Mouse (Mus musculus): Measurements from ENCODE around the gene Olfr794.

Olfr794 gene

DNA sequence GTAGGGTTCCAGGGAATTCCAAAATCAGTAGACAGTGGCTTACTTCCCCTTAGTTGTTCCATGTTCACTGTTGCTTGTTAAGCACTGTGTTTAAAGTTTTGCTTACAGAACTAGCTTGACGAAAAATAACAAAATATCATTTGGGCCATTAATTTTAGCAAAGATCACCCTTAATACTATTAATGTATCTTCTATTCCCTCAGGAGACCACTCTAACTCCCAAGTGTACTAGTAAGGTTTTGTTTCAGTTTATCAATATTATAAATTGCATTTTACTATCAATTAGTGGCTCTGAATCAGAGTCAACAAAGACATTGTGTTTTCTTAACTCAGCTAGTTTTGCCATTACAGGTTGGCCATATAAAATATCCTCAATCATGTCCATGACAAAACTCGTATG, at the start of gene Olfr794:
Gene Olfr794 (plus strand): TSS at position 301 of the 400 bp plus-strand sequence.
- in situ Hi-C loops (cut with MboI, MseI) = no loop called here

DNA sequence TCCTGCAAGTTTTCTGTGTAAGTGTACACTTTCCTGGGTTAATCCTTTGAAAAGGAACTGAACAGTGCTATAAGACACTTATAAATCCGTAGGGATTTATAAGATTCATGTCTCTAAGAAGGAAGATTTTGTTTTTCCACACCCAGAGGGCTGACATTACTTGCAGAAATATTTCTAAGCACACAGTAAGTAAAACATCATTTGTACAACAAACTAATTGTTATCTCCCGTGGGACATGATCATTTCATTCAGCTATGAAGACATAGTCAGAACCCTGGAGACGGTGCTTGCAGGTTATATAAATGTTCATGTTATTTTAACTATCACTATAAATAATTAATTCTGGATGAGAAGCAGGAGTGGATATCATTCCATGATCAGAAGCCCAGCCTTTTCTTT, 46.0 kb upstream of the Olfr794 start, which contains the start of gene Olfr791:
Gene Olfr791 (plus strand): TSS at position 301 of the 400 bp plus-strand sequence.
- in situ Hi-C loops (cut with MboI, MseI) = no loop called here

DNA sequence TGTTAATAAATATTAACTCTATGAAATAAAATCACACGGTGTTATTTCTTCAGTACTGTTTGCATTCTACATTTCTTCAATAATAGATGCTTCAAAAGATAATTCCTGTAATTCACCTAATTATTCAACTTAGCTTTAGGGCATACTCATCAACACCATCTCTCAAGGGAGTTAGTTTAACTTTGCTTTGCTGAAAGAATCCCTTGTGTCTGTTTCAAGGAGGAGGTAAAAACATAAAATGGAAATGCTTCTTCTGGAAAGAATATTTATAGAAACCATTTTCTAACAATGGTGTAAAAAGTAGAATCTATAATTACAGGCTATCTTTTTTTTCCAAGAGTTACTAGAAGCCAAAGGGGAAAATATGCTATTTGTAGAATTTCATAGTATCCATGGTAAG, 28.6 kb upstream of the Olfr794 start, which contains the start of gene Olfr792:
Gene Olfr792 (plus strand): TSS at position 301 of the 400 bp plus-strand sequence.
- in situ Hi-C loops (cut with MboI, MseI) = no loop called here

DNA sequence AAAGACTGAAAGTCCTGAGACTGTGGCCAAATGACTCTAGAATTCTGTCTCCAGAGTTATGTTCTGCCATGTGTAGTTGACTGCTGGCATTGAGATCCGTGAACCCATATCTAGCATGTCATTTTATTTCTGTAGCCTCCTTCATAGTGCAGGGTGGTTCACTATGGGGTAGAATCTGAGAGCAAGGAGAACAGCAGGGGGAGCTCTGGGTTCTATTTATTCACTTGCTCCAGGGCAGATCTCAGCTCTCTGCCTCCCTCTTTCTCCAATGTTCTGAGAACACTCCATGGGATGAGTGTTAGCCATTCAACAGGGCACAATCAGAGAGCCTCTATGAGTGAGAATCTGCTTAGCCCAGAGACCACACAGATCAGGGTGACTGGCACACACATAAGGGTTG, 18.1 kb upstream of the Olfr794 start:
- in situ Hi-C loops (cut with MboI, MseI) = no loop called here

DNA sequence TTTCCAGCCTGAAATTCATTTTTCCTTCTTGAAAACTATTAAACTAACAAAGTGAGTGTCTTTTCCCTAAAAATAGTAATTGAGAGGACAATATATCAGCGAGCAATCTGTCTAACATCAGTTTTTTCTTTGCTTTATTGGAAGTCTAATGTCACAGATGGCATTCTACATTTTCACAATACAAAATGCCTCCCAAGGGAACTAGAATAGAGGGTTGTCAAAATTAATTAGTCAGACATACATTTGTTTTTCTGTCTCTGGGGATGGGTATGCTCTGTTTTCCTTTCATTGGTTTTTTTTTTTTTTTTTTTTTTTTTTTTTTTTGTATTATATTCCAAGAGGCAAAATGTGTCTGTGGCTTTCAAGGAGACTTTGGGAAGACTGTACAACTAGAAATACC, 9.6 kb downstream of the Olfr794 start:
- in situ Hi-C loops (cut with MboI, MseI) = no loop called here

DNA sequence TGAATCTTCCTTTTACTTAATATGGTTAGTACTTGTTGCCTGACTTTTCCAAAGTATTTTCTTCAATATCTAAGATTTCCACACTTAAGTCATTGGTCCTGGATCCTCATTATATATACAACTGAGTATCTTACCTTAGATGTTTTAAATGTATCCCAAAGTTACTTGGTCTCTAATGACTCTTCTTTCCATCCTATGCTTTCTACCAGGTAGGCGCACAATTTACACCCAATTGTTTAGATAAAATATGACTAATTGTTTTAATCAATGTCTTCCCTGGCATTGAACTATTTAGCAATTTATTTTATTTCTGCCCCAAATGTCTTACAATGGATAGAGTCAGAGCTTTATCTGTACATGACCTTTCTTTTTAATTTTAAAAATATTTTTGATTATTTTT, 45.0 kb downstream of the Olfr794 start, which contains the start of gene Olfr796:
Gene Olfr796 (minus strand): TSS at position 101 of the 400 bp plus-strand sequence.
- in situ Hi-C loops (cut with MboI, MseI) = no loop called here

DNA sequence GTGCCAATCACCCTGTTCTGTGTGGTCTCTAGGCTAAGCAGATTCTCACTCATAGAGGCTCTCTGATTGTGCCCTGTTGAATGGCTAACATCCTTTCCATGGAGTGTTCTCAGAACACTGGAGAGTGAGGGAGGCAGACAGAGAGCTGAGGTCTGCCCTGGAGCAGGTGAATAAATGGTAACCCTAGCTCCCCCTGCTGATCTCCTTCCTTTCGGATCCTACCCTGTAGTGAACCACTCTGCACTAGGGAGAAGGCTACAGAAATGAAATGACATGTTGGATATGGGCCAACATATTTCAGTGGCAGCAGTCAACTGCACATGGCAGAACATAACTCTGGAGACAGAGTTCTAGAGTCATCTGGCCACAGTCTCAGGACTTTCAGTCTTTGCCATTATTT, 54.3 kb downstream of the Olfr794 start:
- in situ Hi-C loops (cut with MboI, MseI) = no loop called here

All from regulatory T cell (primary cell).